Mouse (Mus musculus) stomach, postnatal 0 days (tissue): Measurements from ENCODE around the gene Atxn7l1.

ENCODE experiments used
- CTCF ChIP-seq: IDR thresholded peaks from 2 replicates; pipeline ENCODE4 v1.5.1; 2016; ENCODE audit warnings: antibody characterized with exemption, low read depth, mild to moderate bottlenecking, moderate library complexity
- EP300 ChIP-seq: optimal IDR thresholded peaks from 2 replicates; pipeline ENCODE3; 2016; ENCODE audit warnings: antibody characterized with exemption

DNA sequence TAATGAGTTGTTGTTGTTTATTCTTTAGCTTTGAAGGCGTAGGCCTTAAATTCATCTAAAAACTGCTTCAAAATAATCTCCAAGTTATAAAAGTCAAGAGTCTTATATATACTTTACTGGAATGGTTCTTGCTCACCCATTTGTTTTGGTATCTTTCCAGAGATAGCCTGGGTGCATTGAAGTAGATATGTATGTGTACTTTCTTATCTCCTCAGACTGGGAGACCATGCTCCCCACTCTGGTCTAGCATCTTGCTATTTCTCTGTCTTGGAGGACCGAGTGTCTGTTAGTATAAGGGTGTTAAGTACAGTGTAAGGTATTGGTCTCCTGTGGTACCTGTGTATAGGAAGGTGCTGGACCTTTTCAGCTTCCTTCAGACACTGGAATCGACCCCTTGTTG is 6.4 kb downstream of the Atxn7l1 start:
- TF ChIP-seq CTCF (no peak), EP300 (no peak)
